Mouse (Mus musculus): ENCODE results near the gene Plet1. TPM values are rescaled to one million over a fixed set of nuclear protein-coding genes. Genes with fewer than 3 reads are reported as not detected.

The Plet1 gene
- total and polyA plus RNA-seq, 3 experiments = 0.08 to 0.19 TPM; not detected in 1

DNA sequence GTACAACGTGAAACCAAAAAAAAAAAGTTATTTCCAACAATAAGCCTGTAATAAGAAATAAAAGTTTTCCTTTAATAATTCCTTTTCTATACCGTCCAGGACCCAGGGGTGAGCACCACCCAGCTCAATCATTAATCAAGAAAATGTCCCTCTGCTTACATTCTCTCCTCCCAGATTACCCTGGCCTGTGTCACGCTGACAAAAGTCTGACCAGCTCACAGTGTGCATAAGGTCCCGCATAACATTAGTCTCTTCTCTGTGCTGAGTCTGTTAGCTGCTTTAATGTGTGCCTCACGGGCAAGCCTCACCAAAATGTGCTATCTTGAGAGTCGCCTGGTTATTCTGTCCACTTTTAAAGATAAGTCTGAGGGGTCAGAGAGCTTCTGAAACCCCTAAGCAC is 11.1 kb downstream of the Plet1 start:
- dilution Hi-C loops (cut with MboI; ENCODE audit: extremely low pct_ligation_motif_present, extremely low pct_unique_long_range_greater_than_20kb, low sequenced_read_pairs) (no loop called here), in situ Hi-C loops (cut with MboI; ENCODE audit: low pct_ligation_motif_present, low pct_unique_long_range_greater_than_20kb, low sequenced_read_pairs) (no loop called here)
- Histone ChIP-seq H3K4me1 (ENCODE audit: control insufficient read depth in 1 of 2, insufficient read depth in 2 of 2) (0 out of 4 replicates have a peak, but pooled peaks cover 0 to 2% of the 10 kb centered on the region in 2 experiments), H3K36me3 (replicated peaks in 1 of 2; ENCODE audit: control insufficient read depth in 1 of 2, insufficient read depth in 1 of 2, low read length in 1 of 2) (no peaks in the 10 kb centered on the region), H3K9ac (ENCODE audit: insufficient read depth, low read depth) (no peak overlapping the region), H3K79me2 (replicated peaks; ENCODE audit: control insufficient read depth, extremely low read depth, insufficient read depth, poor library complexity, severe bottlenecking) (no peaks in the 10 kb centered on the region), H3K27me3 (replicated peaks) (no peaks in the 10 kb centered on the region), H3K4me3 (replicated peaks in 1 of 3; ENCODE audit: low read depth in 2 of 3, low read length in 2 of 3, poor library complexity in 1 of 3) (no peak overlapping the region), H3K4me2 (ENCODE audit: insufficient read depth, low read depth, poor library complexity, severe bottlenecking) (no peak overlapping the region), H3K27ac (ENCODE audit: insufficient read depth, low read depth) (no peak overlapping the region), H3K9me3 (replicated peaks; ENCODE audit: low read length) (no peaks in the 10 kb centered on the region)
- TF ChIP-seq MAFK (IDR thresholded peaks at IDR 0.05; ENCODE audit: insufficient replicate concordance, low read length) = no peak
- DNase-seq (ENCODE audit: extremely low read depth) = no peak

DNA sequence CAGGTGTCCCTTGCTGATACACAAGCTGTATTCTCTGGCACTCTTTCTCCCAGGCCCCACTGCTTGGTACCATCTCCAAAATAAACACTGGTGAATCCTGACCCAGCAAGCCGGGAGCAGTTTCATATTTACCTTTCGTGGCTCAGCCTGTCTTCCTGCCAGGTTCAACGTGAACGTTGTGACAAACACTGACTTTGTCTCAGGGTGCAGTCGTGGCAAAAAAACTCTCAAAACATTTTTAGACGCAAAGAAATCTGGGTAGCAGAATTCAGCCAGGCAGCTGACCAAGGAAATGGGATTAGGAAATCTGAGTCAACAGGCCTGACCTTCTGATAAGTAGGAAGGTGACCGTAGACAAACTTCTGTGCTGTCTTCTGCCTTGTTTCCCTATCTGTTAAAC is 13.2 kb downstream of the Plet1 start:
- H3K79me2 ChIP-seq (replicated peaks; ENCODE audit: control insufficient read depth, extremely low read depth, insufficient read depth, poor library complexity, severe bottlenecking) = no peaks in the 10 kb centered on the region
- no peaks in the 10 kb centered on the region for H3K36me3 ChIP-seq (replicated peaks in 1 of 2; ENCODE audit: control insufficient read depth in 1 of 2, insufficient read depth in 1 of 2, low read length in 1 of 2)
- no peaks in the 10 kb centered on the region for H3K9me3 ChIP-seq (replicated peaks; ENCODE audit: low read length)
- no peak overlapping the region for H3K4me3 ChIP-seq (replicated peaks in 1 of 3; ENCODE audit: low read depth in 2 of 3, low read length in 2 of 3, poor library complexity in 1 of 3)
- in situ Hi-C loops (cut with MboI; ENCODE audit: low pct_ligation_motif_present, low pct_unique_long_range_greater_than_20kb, low sequenced_read_pairs) (no loop called here), dilution Hi-C loops (cut with MboI; ENCODE audit: extremely low pct_ligation_motif_present, extremely low pct_unique_long_range_greater_than_20kb, low sequenced_read_pairs) (no loop called here)
- no peaks in the 10 kb centered on the region for H3K4me1 ChIP-seq (ENCODE audit: control insufficient read depth in 1 of 2, insufficient read depth in 2 of 2)
- H3K27ac ChIP-seq (ENCODE audit: insufficient read depth, low read depth) = no peak overlapping the region
- TF ChIP-seq E2F4 (IDR thresholded peaks at IDR 0.05; ENCODE audit: insufficient replicate concordance, low read depth, low read length) (no peak), JUN (IDR thresholded peaks at IDR 0.05; ENCODE audit: insufficient read depth, low read depth, low read length) (no peak), CHD2 (IDR thresholded peaks at IDR 0.05; ENCODE audit: low read length) (no peak), MAFK (IDR thresholded peaks at IDR 0.05; ENCODE audit: insufficient replicate concordance, low read length) (no peak), HCFC1 (IDR thresholded peaks at IDR 0.05; ENCODE audit: low read depth, low read length) (no peak), GABPA (IDR thresholded peaks at IDR 0.05; ENCODE audit: insufficient replicate concordance, low read depth, low read length) (no peak), USF2 (conservative IDR thresholded peaks at IDR 0.05; ENCODE audit: low read depth, low read length) (no peak), POLR2AphosphoS2 (IDR thresholded peaks at IDR 0.05; ENCODE audit: low read depth, low read length) (no peak), USF1 (IDR thresholded peaks at IDR 0.05; ENCODE audit: low read depth, low read length) (no peak), MEF2A (IDR thresholded peaks at IDR 0.05; ENCODE audit: borderline replicate concordance, low read depth, low read length) (no peak), MAX (IDR thresholded peaks at IDR 0.05; ENCODE audit: low read length) (no peak), PAX5 (IDR thresholded peaks at IDR 0.05; ENCODE audit: low read length) (no peak), MAZ (IDR thresholded peaks at IDR 0.05; ENCODE audit: low read depth, low read length) (no peak), ZMIZ1 (IDR thresholded peaks at IDR 0.05; ENCODE audit: low read depth, low read length) (no peak), ELF1 (IDR thresholded peaks at IDR 0.05; ENCODE audit: low read depth, low read length) (no peak), CTCF (conservative IDR thresholded peaks at IDR 0.05 in 1 of 2, IDR thresholded peaks at IDR 0.05 in 1 of 2; ENCODE audit: low read depth in 2 of 2, low read length in 2 of 2) (no peak)
- no peak overlapping the region for H3K4me2 ChIP-seq (ENCODE audit: insufficient read depth, low read depth, poor library complexity, severe bottlenecking)
- H3K27me3 ChIP-seq (replicated peaks) = no peaks in the 10 kb centered on the region
- H3K9ac ChIP-seq (ENCODE audit: insufficient read depth, low read depth) = no peak overlapping the region
- DNase-seq (ENCODE audit: extremely low read depth) = no peak

Measured in CH12.LX (cell line).